Mouse (Mus musculus) testis, adult 2 months (tissue): Measurements from ENCODE around the gene Aldh3a2. TPM values are rescaled to one million over a fixed set of nuclear protein-coding genes. Genes with fewer than 3 reads are reported as not detected.

Source experiments
- H3K27ac ChIP-seq: fragments of 200-500 bp; 2 replicates; pipeline ENCODE4 v1.5.1; 2012; ENCODE audit warnings: low read depth, low read length; ENCODE audit not compliant: control insufficient read depth, insufficient read depth
- H3K27me3 ChIP-seq: fragments of 200-500 bp; 2 replicates; pipeline ENCODE4 v1.6.1; 2012; ENCODE audit warnings: mild to moderate bottlenecking, low read length, moderate library complexity; ENCODE audit not compliant: control insufficient read depth, insufficient read depth
- H3K36me3 ChIP-seq: fragments of 200-500 bp; 2 replicates; pipeline ENCODE4 v1.6.1; 2012; ENCODE audit warnings: mild to moderate bottlenecking, low read length; ENCODE audit not compliant: control insufficient read depth, insufficient read depth
- H3K4me1 ChIP-seq: fragments of 200-500 bp; 2 replicates; pipeline ENCODE4 v1.6.1; 2012; ENCODE audit warnings: low read length; ENCODE audit not compliant: control insufficient read depth, insufficient read depth
- H3K4me3 ChIP-seq: fragments of 200-500 bp; 2 replicates; pipeline ENCODE4 v1.5.1; 2012; ENCODE audit warnings: low read depth, mild to moderate bottlenecking, low read length, moderate library complexity, mixed read lengths; ENCODE audit not compliant: control insufficient read depth
- CTCF ChIP-seq: fragments of 200-500 bp; IDR thresholded peaks from 2 replicates; pipeline ENCODE4 v1.5.1; 2012; ENCODE audit warnings: low read depth, mild to moderate bottlenecking, inconsistent platforms, low read length, moderate library complexity; ENCODE audit not compliant: control insufficient read depth, insufficient read depth, insufficient replicate concordance
- POLR2A ChIP-seq: fragments of 200-500 bp; IDR thresholded peaks from 2 replicates; pipeline ENCODE4 v1.6.1; 2012; ENCODE audit warnings: low read depth, mild to moderate bottlenecking, inconsistent platforms, low read length, moderate library complexity; ENCODE audit not compliant: control insufficient read depth
- polyA plus RNA-seq: library from polyadenylated mRNA; depleted of rRNA; stranded (reverse); fragments of >200 nt; gene quantifications from 2 replicates; pipeline ENCODE4 v1.2.3, GENCODE M21; 2012

Aldh3a2 gene
- polyA plus RNA-seq, 1 experiment: 21.3 TPM

DNA sequence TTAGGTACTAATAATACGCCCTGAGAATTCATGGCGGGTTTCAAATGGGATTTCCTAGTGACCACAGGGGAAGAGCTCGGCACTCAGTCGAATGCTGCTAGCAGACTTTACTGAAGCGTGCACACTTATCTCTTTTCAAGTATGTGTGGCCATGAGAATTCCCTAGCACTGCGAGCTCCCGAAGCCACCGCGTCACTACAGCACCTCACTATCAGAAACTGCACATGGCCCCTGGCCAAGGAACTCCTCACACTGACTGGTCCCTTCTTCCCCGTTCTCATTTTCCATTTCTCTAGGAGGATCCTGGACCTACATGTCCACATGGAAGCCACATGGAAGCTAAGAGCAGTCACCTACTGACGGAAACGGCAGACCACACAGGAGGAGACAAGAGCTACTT, 14.5 kb downstream of the Aldh3a2 start:
- H3K27ac ChIP-seq: no peak overlapping the region
- peaks cover 3% of the 10 kb centered on the region for H3K4me1 ChIP-seq
- H3K27me3 ChIP-seq: no peaks in the 10 kb centered on the region
- TF ChIP-seq CTCF (no peak), POLR2A (no peak)
- no peaks in the 10 kb centered on the region; the same call in 1 of the 2 replicates for H3K36me3 ChIP-seq
- no peak overlapping the region for H3K4me3 ChIP-seq

DNA sequence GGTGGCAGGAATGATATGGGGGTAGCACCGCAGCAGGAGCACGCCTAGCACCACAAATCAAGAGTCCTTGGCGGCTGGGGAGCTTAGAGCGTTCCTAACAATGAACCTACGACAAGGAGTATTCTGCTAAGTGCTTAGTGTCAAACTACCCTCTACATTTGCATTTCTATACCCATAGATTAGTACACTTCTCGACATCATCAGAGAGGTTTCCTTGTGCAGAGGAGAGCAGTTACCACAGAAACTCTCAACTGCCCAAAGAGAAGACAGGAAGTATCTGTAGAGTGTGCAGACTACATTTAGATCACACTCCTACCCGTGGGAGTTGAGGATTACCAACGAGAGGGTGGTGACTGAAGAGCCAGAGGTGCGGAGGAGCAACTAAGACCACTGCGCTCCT, 15.5 kb downstream of the Aldh3a2 start:
- no peaks in the 10 kb centered on the region; the same call in 1 of the 2 replicates for H3K36me3 ChIP-seq
- TF ChIP-seq POLR2A (no peak), CTCF (no peak)

DNA sequence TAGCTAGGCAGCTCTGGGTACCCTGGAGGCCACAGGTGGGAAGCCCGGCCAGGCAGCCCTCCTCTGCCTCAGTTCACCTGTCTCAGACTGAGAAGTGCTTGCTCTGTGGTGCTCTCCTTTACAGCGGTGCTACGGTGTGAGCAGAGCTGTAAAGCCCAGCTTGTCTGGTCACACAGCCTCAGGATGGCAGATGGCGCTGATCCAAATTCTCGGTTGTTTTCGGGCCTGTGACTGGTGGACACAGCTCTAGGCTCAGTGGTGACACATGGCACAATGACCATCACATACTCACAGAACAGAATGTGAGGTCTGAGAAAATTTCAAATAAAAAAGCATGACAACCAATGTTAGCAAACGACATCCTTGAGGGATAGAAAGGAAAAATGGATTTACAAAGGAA, 22.9 kb downstream of the Aldh3a2 start:
- H3K36me3 ChIP-seq: no peaks in the 10 kb centered on the region; the same call in 1 of the 2 replicates
- no peak for TF ChIP-seq CTCF
- TF ChIP-seq POLR2A: no peak
- no peaks in the 10 kb centered on the region for H3K4me1 ChIP-seq
- no peak overlapping the region for H3K4me3 ChIP-seq
- H3K27ac ChIP-seq: no peak overlapping the region
- no peaks in the 10 kb centered on the region for H3K27me3 ChIP-seq

More for the DNA sequence above, 15.5 kb downstream of the Aldh3a2 start:
- H3K27me3 ChIP-seq: no peaks in the 10 kb centered on the region
- H3K27ac ChIP-seq: no peak overlapping the region
- H3K4me3 ChIP-seq: no peak overlapping the region
- peaks cover 3% of the 10 kb centered on the region for H3K4me1 ChIP-seq

DNA sequence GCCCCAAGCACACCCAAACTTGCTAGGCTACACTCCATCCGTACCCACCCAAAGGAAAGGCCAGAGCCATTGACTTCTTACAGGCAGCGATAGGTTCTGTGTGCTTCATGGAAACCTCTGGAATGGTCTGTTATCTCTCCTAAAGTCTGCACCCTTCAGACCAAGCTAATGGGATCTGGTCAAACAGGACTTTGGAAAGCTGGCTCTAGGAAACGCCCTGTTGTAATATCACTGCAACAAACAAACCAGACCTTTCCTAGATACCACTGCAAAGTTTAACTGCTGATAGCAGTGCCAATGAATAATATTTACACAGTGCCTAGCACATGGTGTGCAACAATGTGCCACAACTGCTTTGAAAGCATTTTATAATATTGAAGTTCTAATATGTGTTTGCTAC, 31.2 kb downstream of the Aldh3a2 start:
- no peak overlapping the region for H3K27ac ChIP-seq
- no peaks in the 10 kb centered on the region for H3K27me3 ChIP-seq
- H3K36me3 ChIP-seq: no peaks in the 10 kb centered on the region
- TF ChIP-seq CTCF (no peak), POLR2A (no peak)
- H3K4me3 ChIP-seq: no peak overlapping the region
- no peaks in the 10 kb centered on the region for H3K4me1 ChIP-seq

DNA sequence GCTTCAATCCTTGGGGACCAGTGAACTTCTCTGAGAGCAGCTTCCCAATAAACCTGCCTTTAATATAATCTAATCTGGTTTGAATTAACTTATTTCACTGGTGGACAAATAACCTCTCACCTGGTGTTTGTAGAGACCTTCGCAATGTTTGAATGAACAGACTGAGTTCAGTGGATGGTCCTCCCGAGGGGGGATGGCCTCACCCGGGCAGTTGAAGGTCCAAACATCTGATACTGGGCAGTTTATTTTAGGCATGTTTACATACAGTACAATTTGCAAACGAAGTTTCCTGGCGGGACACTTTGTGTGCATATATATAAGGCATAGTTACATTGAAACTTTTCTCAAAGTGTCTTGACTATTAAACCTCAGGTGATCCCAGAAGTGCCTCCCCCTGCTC, 33.1 kb downstream of the Aldh3a2 start:
- H3K4me3 ChIP-seq: no peak overlapping the region
- no peaks in the 10 kb centered on the region for H3K4me1 ChIP-seq
- H3K27ac ChIP-seq: no peak overlapping the region
- TF ChIP-seq POLR2A: no peak
- TF ChIP-seq CTCF: no peak
- no peaks in the 10 kb centered on the region for H3K27me3 ChIP-seq
- H3K36me3 ChIP-seq: no peaks in the 10 kb centered on the region

DNA sequence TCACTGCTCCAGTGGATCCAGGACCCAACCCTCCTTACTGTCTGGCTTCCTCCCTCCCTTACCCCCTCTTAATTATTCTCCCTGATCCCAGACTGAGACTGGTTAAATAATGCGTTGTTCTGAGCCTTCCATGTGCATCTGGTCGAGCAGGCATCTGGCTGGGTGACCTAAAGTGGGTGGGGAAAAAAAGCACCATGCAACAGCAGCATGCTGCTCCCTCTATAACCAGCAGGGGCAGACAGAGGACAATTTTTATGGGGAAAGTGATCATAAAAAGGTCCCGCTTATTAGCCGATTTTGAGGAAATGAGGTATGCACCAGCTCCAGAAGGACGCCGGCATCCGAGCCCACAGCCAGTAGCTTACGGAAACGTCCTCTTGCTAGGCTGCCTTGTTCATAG, 35.9 kb downstream of the Aldh3a2 start:
- H3K36me3 ChIP-seq: no peaks in the 10 kb centered on the region
- TF ChIP-seq CTCF: peak; percentile 41; the same call in 1 of the 2 replicates
- TF ChIP-seq POLR2A: no peak
- no peak overlapping the region for H3K4me3 ChIP-seq
- peak overlapping the region; percentile 17 for H3K27ac ChIP-seq
- H3K27me3 ChIP-seq: no peaks in the 10 kb centered on the region
- H3K4me1 ChIP-seq: no peaks in the 10 kb centered on the region

DNA sequence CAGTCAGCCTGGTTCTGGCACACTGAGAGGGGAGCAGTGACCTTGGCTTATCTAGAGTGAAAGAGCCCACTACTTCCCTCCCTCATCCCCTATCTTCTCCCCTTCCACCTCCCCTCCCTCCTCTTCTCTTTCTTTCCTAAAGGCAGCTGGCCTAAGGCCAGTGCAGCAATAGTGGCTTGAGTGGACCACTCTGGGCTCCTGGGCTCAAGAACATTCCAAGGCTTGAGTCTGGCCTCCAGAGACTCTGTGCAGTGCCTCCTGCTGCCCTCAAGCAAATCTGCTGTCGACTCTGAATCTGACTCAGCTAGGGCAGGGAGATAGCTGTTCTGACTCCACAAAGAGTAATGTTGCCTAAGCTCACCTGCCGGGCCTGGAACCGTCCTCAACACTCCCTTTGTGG, 38.9 kb downstream of the Aldh3a2 start:
- Histone ChIP-seq H3K4me1 (0 out of 2 replicates have a peak, but pooled peaks cover 2% of the 10 kb centered on the region), H3K36me3 (no peaks in the 10 kb centered on the region), H3K4me3 (no peak overlapping the region), H3K27ac (no peak overlapping the region; the same call in 1 of the 2 replicates), H3K27me3 (no peaks in the 10 kb centered on the region)
- TF ChIP-seq POLR2A (no peak), CTCF (no peak)

DNA sequence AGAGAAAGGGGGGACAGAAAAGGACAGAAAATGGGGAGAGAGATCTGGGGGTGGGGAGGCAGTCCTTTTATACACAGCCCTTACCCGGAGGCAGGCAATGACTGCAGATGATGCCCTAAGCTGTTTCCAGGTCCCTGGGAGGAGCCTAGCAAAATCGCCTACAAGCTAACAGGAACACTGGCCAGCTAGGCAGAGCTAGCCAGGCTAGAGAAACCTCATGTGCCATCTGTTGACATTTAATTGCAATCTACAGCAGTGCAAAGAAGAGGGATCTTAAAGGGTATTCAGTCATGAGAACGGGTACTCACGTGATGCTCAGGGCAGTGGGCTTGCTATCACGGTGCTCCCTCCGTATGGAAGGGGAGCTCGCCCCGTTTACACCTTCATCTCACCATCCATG, 39.4 kb downstream of the Aldh3a2 start:
- H3K27me3 ChIP-seq: no peaks in the 10 kb centered on the region
- no peaks in the 10 kb centered on the region for H3K36me3 ChIP-seq
- H3K27ac ChIP-seq: 0 out of 2 replicates have a peak overlapping the region, but pooled peaks have one; percentile 45
- H3K4me1 ChIP-seq: 0 out of 2 replicates have a peak, but pooled peaks cover 2% of the 10 kb centered on the region
- no peak overlapping the region for H3K4me3 ChIP-seq
- TF ChIP-seq POLR2A (no peak), CTCF (no peak)
